Mouse (Mus musculus): ENCODE data around the gene Chic2. TPM values are rescaled to one million over a fixed set of nuclear protein-coding genes. Genes with fewer than 3 reads are reported as not detected.

Chic2 gene
- polyA plus RNA-seq, 1 experiment from 2014 or later: 46.1 TPM

DNA sequence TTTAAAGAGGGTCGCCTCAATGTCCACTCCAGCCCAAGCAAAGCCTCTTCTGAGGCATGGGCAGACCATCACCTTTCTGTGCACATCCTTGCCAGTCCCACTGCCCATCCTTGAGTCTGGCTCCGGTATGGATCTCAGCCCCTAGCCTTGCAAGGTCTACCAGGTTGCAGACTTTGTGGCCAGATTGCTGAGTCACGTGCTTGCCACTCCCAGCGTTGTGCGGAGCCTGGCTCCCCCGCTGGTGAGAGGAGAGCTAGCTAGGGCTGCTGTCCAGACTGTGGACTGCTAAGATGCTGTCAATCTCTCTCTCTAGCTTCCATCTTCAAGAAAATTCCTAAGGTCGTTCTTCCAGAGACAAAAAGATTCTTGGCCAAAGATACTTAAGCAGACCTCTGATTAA lies 35.0 kb upstream of the Chic2 start:
- peaks cover 96% of the 10 kb centered on the region for H3K27me3 ChIP-seq (ENCODE audit: control insufficient read depth, insufficient read depth, low read length)
- no peaks in the 10 kb centered on the region for H3K36me3 ChIP-seq (ENCODE audit: control insufficient read depth, insufficient read depth, low read length)
- H3K4me1 ChIP-seq (ENCODE audit: control insufficient read depth, insufficient read depth, low read length): peaks cover 9% of the 10 kb centered on the region
- no peaks in the 10 kb centered on the region for H3K9me3 ChIP-seq (ENCODE audit: control insufficient read depth, low read length)
- ATAC-seq (ENCODE audit: insufficient number of reproducible peaks, low FRiP score, low TSS enrichment, low read depth) (no peak), DNase-seq (ENCODE audit: low spot score) (peak; percentile 52)
- 0% methylated on average over 7 of the region's 7 CpGs for WGBS
- no peak overlapping the region for H3K4me2 ChIP-seq (ENCODE audit: low read depth, severe bottlenecking)
- no peak overlapping the region for H3K9ac ChIP-seq (ENCODE audit: low read length)
- H3K4me3 ChIP-seq (ENCODE audit: low read depth, low read length): no peak overlapping the region
- no peak overlapping the region for H3K27ac ChIP-seq (replicated peaks; ENCODE audit: low read depth, low read length)

DNA sequence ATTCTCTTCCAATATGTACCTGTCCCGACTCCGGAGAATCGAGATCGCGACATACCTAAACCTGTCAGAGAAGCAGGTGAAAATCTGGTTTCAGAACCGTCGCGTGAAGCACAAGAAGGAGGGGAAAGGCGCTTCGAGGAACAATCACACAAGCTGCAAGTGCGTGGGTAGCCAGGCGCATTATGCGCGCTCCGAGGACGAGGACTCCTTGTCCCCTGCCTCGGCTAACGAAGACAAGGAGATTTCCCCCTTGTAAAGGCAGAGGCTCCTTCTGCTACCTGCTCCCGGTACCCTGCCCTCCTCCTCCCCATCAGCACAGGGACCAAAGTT lies 32.4 kb upstream of the Chic2 start:
- peaks cover 96% of the 10 kb centered on the region for H3K27me3 ChIP-seq (ENCODE audit: control insufficient read depth, insufficient read depth, low read length)
- H3K9ac ChIP-seq (ENCODE audit: low read length): no peak overlapping the region
- WGBS: 1% methylated on average over 19 of the region's 19 CpGs
- H3K9me3 ChIP-seq (ENCODE audit: control insufficient read depth, low read length): no peaks in the 10 kb centered on the region
- DNase-seq (ENCODE audit: low spot score) (peak; percentile 67), ATAC-seq (ENCODE audit: insufficient number of reproducible peaks, low FRiP score, low TSS enrichment, low read depth) (no peak)
- H3K36me3 ChIP-seq (ENCODE audit: control insufficient read depth, insufficient read depth, low read length): no peaks in the 10 kb centered on the region
- peaks cover 14% of the 10 kb centered on the region for H3K4me1 ChIP-seq (ENCODE audit: control insufficient read depth, insufficient read depth, low read length)
- no peak overlapping the region for H3K4me3 ChIP-seq (ENCODE audit: low read depth, low read length)
- no peak overlapping the region for H3K27ac ChIP-seq (replicated peaks; ENCODE audit: low read depth, low read length)
- H3K4me2 ChIP-seq (ENCODE audit: low read depth, severe bottlenecking): no peak overlapping the region

DNA sequence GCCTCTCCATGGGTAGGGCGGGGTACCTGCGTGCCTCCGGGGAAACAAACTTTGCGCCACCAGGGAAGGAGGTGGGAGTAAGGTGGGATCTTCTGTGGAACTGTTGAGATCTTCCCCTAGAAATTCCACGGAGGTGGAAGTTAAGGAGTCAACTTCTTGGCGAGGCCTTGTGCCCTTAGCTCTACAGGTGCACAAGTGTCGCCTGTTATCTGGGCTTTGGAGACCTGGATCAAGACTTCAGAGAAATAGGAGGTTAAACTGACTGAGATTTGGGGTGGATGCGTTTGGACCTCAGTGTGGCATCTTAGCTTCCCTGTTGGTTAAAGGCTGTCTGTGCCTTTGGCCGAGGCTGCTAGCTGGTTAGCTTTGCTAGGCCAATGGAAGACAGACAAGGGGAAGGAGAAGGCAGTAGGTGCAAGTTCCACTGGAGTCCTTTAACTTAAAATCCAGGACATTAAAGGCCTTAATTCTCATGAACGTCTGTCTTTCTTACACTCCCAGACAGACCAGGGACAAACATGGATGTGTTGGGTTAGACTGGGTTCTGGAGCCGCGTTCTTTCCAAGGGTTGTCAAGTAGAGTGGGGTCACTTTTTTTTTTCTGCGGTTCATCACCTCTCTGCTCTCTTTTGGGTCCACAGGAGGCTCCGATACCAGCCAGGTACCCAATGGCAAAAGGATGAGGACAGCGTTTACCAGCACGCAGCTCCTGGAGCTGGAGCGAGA lies 31.9 kb upstream of the Chic2 start:
- Histone ChIP-seq H3K9me3 (ENCODE audit: control insufficient read depth, low read length) (no peaks in the 10 kb centered on the region), H3K4me1 (ENCODE audit: control insufficient read depth, insufficient read depth, low read length) (peaks cover 14% of the 10 kb centered on the region), H3K36me3 (ENCODE audit: control insufficient read depth, insufficient read depth, low read length) (no peaks in the 10 kb centered on the region), H3K27me3 (ENCODE audit: control insufficient read depth, insufficient read depth, low read length) (peaks cover 96% of the 10 kb centered on the region), H3K4me3 (ENCODE audit: low read depth, low read length) (no peak overlapping the region; the same call in 1 of the 2 replicates), H3K9ac (ENCODE audit: low read length) (no peak overlapping the region), H3K4me2 (ENCODE audit: low read depth, severe bottlenecking) (peak overlapping the region; percentile 37; the same call in 1 of the 2 replicates), H3K27ac (replicated peaks; ENCODE audit: low read depth, low read length) (no peak overlapping the region)
- peak; percentile 56 for DNase-seq (ENCODE audit: low spot score)
- WGBS: 1% methylated on average over 17 of the region's 17 CpGs
- ATAC-seq (ENCODE audit: insufficient number of reproducible peaks, low FRiP score, low TSS enrichment, low read depth): no peak

DNA sequence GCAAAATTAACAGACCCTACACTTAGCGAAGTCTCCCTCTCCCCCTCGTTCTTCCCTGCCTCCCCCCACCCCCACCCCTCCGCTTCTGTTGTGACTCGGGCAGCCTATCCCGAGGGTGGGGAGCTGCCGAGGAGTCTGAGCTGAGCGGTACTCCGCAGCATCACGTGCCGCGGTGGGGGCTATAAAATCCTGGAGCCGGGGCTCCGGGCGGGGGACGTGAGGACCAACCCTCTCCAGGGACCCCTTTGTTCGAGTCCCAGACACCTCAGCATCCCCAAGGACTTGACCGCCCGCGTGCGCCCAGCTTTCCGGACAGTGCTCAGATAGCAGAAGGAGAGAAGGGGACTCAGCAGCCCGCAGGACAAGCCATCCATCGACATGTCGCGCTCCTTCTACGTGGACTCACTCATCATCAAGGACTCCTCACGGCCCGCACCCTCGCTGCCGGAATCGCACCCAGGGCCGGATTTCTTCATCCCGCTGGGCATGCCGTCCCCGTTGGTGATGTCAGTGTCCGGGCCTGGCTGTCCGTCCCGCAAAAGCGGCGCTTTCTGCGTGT lies 30.9 kb upstream of the Chic2 start, which contains the start of gene Gsx2:
TSS of gene Gsx2 (plus strand) at position 219 of the 559 bp plus-strand sequence.
- peak within 1 kb of the TSS; percentile 37 for H3K4me2 ChIP-seq (ENCODE audit: low read depth, severe bottlenecking)
- H3K36me3 ChIP-seq (ENCODE audit: control insufficient read depth, insufficient read depth, low read length): no peaks in the 10 kb centered on the region
- DNase-seq (ENCODE audit: low spot score) (peak; percentile 59), ATAC-seq (ENCODE audit: insufficient number of reproducible peaks, low FRiP score, low TSS enrichment, low read depth) (0 out of 2 replicates have a peak, but pooled peaks have one; percentile 18)
- no peaks in the 10 kb centered on the region for H3K9me3 ChIP-seq (ENCODE audit: control insufficient read depth, low read length)
- no peak within 1 kb of the TSS for H3K9ac ChIP-seq (ENCODE audit: low read length)
- H3K4me3 ChIP-seq (ENCODE audit: low read depth, low read length): peak within 1 kb of the TSS; percentile 16
- peaks cover 19% of the 10 kb centered on the region for H3K4me1 ChIP-seq (ENCODE audit: control insufficient read depth, insufficient read depth, low read length)
- no peak within 1 kb of the TSS for H3K27ac ChIP-seq (replicated peaks; ENCODE audit: low read depth, low read length)
- WGBS: under 1% methylated on average over 41 of the region's 41 CpGs
- peaks cover 93% of the 10 kb centered on the region for H3K27me3 ChIP-seq (ENCODE audit: control insufficient read depth, insufficient read depth, low read length)

DNA sequence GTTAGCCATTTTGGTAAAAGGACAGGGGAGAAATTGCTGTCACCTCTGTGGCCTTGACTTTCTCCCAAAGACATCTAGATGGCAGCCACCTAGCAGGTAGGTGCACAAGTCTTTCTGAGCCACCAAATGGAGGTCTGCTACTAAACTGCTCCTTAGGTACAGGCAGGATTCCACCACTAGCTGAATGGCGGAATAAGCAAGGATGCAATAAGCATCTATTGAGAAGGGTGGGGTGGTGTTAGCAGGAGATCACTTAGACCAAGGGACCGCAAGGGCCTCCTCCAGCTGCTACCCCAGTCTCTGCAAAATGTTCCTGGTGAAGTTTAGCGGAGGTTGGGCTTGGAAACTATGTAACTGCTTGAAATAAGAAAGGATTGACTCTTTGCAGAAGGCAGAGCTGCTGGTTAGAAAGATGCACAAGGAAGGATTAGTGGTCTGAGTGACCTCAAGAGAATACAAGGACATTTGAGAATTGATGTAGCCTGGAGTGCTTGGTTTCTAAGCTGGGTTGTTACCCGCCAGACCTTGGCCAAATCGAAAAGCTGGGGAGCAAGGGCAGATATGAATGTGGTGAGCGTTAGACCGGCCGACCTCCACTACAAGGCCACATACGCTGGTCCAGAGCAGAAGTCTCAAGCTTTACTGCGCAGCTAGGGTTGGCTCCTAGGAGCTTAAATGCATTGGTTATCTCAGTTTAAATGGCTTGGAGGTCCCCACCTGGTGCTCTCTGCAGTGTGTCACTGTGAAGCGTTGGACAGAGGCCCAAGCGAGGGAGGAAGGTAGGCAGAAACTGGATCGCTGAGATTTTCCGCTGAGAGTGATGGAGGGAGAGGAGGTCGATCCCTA lies 30.2 kb upstream of the Chic2 start:
- Histone ChIP-seq H3K4me3 (ENCODE audit: low read depth, low read length) (peak overlapping the region; percentile 16; the same call in 1 of the 2 replicates), H3K27me3 (ENCODE audit: control insufficient read depth, insufficient read depth, low read length) (peaks cover 93% of the 10 kb centered on the region), H3K27ac (replicated peaks; ENCODE audit: low read depth, low read length) (no peak overlapping the region), H3K4me2 (ENCODE audit: low read depth, severe bottlenecking) (peak overlapping the region; percentile 37; the same call in 1 of the 2 replicates), H3K9ac (ENCODE audit: low read length) (no peak overlapping the region), H3K9me3 (ENCODE audit: control insufficient read depth, low read length) (no peaks in the 10 kb centered on the region), H3K4me1 (ENCODE audit: control insufficient read depth, insufficient read depth, low read length) (peaks cover 24% of the 10 kb centered on the region), H3K36me3 (ENCODE audit: control insufficient read depth, insufficient read depth, low read length) (no peaks in the 10 kb centered on the region)
- DNase-seq (ENCODE audit: low spot score) (peak; percentile 56), ATAC-seq (ENCODE audit: insufficient number of reproducible peaks, low FRiP score, low TSS enrichment, low read depth) (no peak)
- WGBS: 1% methylated on average over 15 of the region's 15 CpGs

DNA sequence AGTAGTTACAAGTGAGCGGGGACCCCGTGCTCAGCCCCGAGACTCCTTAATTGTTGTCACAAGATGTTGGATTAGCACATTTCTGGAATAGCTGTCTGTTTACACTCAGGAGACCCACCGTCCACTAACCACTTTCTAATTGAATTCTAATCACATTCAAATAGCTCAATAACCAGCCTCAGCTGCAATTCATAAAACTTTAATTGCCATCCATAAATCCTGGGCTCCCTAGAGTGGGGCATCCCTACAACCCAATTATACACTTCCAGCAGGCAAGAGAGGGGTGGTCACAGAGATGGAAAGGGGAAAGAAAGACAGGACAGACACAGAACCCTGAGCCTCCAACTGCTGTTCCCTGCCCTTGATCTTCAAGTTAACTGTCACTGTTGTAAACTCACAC lies 29.6 kb upstream of the Chic2 start:
- peaks cover 24% of the 10 kb centered on the region for H3K4me1 ChIP-seq (ENCODE audit: control insufficient read depth, insufficient read depth, low read length)
- H3K36me3 ChIP-seq (ENCODE audit: control insufficient read depth, insufficient read depth, low read length): no peaks in the 10 kb centered on the region
- H3K9me3 ChIP-seq (ENCODE audit: control insufficient read depth, low read length): no peaks in the 10 kb centered on the region
- DNase-seq (ENCODE audit: low spot score): peak; percentile 41
- no peak overlapping the region for H3K27ac ChIP-seq (replicated peaks; ENCODE audit: low read depth, low read length)
- no peak overlapping the region for H3K4me2 ChIP-seq (ENCODE audit: low read depth, severe bottlenecking)
- H3K9ac ChIP-seq (ENCODE audit: low read length): no peak overlapping the region
- H3K27me3 ChIP-seq (ENCODE audit: control insufficient read depth, insufficient read depth, low read length): peaks cover 93% of the 10 kb centered on the region
- WGBS: 2% methylated on average over 4 of the region's 4 CpGs
- ATAC-seq (ENCODE audit: insufficient number of reproducible peaks, low FRiP score, low TSS enrichment, low read depth): no peak
- no peak overlapping the region for H3K4me3 ChIP-seq (ENCODE audit: low read depth, low read length)

DNA sequence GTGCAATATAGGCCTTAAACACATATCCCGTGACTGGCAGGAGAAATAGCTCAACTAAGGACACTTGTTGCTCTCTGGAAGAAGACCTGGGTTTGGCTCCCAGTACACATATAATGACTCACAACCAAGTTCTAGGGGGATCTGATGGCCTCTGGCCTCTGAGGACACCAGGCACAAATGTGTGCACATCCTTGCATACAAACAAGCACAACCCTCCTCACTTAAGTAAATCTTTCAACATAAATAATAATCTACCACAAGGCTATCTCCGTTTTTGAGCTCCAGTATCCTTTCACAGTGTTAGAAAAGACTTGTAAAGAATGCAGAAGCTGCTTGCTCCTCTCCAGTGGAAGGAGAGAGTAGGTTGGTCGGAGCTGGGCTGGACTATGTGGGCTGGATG lies 29.1 kb upstream of the Chic2 start:
- H3K27me3 ChIP-seq (ENCODE audit: control insufficient read depth, insufficient read depth, low read length): peaks cover 93% of the 10 kb centered on the region
- H3K9me3 ChIP-seq (ENCODE audit: control insufficient read depth, low read length): no peaks in the 10 kb centered on the region
- H3K4me3 ChIP-seq (ENCODE audit: low read depth, low read length): no peak overlapping the region
- WGBS: 7% methylated on average over 3 of the region's 3 CpGs
- peaks cover 24% of the 10 kb centered on the region for H3K4me1 ChIP-seq (ENCODE audit: control insufficient read depth, insufficient read depth, low read length)
- no peak overlapping the region for H3K4me2 ChIP-seq (ENCODE audit: low read depth, severe bottlenecking)
- H3K27ac ChIP-seq (replicated peaks; ENCODE audit: low read depth, low read length): no peak overlapping the region
- no peak overlapping the region for H3K9ac ChIP-seq (ENCODE audit: low read length)
- H3K36me3 ChIP-seq (ENCODE audit: control insufficient read depth, insufficient read depth, low read length): no peaks in the 10 kb centered on the region
- no peak for ATAC-seq (ENCODE audit: insufficient number of reproducible peaks, low FRiP score, low TSS enrichment, low read depth)
- DNase-seq (ENCODE audit: low spot score): peak; percentile 24

DNA sequence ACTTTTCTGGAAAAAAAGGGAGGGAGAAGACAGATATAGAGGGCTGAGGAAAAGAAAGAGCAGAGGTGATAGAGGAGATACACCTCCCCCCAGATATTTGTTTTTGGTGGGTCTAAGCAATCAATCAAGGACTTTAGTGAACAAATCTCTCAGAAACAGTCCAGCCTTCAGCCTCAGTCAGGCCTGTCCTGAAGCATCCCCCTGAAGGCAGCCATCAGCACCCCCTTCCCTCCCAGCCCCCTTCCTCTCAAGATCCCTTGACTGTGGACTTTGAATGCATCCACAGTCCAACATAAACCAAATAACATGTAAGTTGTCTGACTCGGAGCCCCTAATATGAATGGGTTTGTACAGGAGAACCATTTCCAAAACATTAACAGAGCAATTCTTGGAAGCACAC lies 28.6 kb upstream of the Chic2 start:
- Histone ChIP-seq H3K27me3 (ENCODE audit: control insufficient read depth, insufficient read depth, low read length) (peaks cover 93% of the 10 kb centered on the region), H3K4me2 (ENCODE audit: low read depth, severe bottlenecking) (no peak overlapping the region), H3K4me3 (ENCODE audit: low read depth, low read length) (no peak overlapping the region), H3K4me1 (ENCODE audit: control insufficient read depth, insufficient read depth, low read length) (peaks cover 24% of the 10 kb centered on the region), H3K27ac (replicated peaks; ENCODE audit: low read depth, low read length) (no peak overlapping the region), H3K36me3 (ENCODE audit: control insufficient read depth, insufficient read depth, low read length) (no peaks in the 10 kb centered on the region), H3K9me3 (ENCODE audit: control insufficient read depth, low read length) (no peaks in the 10 kb centered on the region), H3K9ac (ENCODE audit: low read length) (no peak overlapping the region)
- no peak for ATAC-seq (ENCODE audit: insufficient number of reproducible peaks, low FRiP score, low TSS enrichment, low read depth)
- whole genome bisulfite sequencing: 32% methylated on average over 1 of the region's 1 CpGs
- DNase-seq (ENCODE audit: low spot score): no peak
